Mouse (Mus musculus) spleen, postnatal 10 days (tissue): ENCODE results near the gene Tsc2.
A peak's percentile ranks its signal among the peaks of the same experiment; 100 is the strongest.
"Not testable (repeated sequence)": the region's sequence is repeated elsewhere in the genome, so short reads cannot be mapped to it uniquely, and the experiment has no call there.

ENCODE experiments used
- DNase-seq, 2 experiments: peaks; one replicate each; pipeline ENCODE4 v3.0.0; 2021 to 2022; ENCODE audit warnings: low spot score in 2 of 2

The Tsc2 gene

GRCm38 (mm10) chr17:24632167-24632812 lies at the start of gene Tsc2, which contains the start of gene Nthl1:
TSS of gene Tsc2 (minus strand) at chr17:24632630.
TSS of gene Nthl1 (plus strand) at chr17:24632680.
- DNase-seq: peak; percentile 65 to 84

- DNase-seq: no peak
These were observed 45.2 kb upstream of the Tsc2 start for GRCm38 (mm10) chr17:24677500-24678080.

- DNase-seq: no peak
These were observed 44.4 kb upstream of the Tsc2 start for GRCm38 (mm10) chr17:24676877-24677276.

GRCm38 (mm10) chr17:24676187-24676586 lies 43.8 kb upstream of the Tsc2 start:
- peak; percentile 70 to 87 for DNase-seq

- no peak for DNase-seq
These were observed 41.8 kb upstream of the Tsc2 start for GRCm38 (mm10) chr17:24674277-24674676.

- DNase-seq: no peak
These were observed 39.7 kb upstream of the Tsc2 start for GRCm38 (mm10) chr17:24672141-24672540.

GRCm38 (mm10) chr17:24671346-24671745 lies 38.9 kb upstream of the Tsc2 start:
- no peak for DNase-seq

- no peak for DNase-seq
These were observed 37.9 kb upstream of the Tsc2 start for GRCm38 (mm10) chr17:24670246-24670844.

GRCm38 (mm10) chr17:24669545-24670245 lies 37.3 kb upstream of the Tsc2 start, which contains the start of gene Zfp598:
TSS of gene Zfp598 (plus strand) at chr17:24669687.
- peak; percentile 96 to 99 for DNase-seq

GRCm38 (mm10) chr17:24669214-24669544 lies 36.7 kb upstream of the Tsc2 start:
- DNase-seq: not testable (repeated sequence)

- peak in 1 of 2 experiments; percentile 77 for DNase-seq
These were observed 35.0 kb upstream of the Tsc2 start for GRCm38 (mm10) chr17:24667416-24667815.

- DNase-seq: not testable (repeated sequence)
These were observed 34.6 kb upstream of the Tsc2 start for GRCm38 (mm10) chr17:24667011-24667410.

GRCm38 (mm10) chr17:24658017-24658758 lies 25.8 kb upstream of the Tsc2 start, which contains the start of gene Npw:
TSS of gene Npw (minus strand) at chr17:24658457.
- peak in 1 of 2 experiments; percentile 41 for DNase-seq

- no peak for DNase-seq
These were observed 22.5 kb upstream of the Tsc2 start for GRCm38 (mm10) chr17:24654969-24655368.

GRCm38 (mm10) chr17:24653967-24654710 lies 21.7 kb upstream of the Tsc2 start:
- peak; percentile 63 to 83 for DNase-seq

GRCm38 (mm10) chr17:24651835-24652234 lies 19.4 kb upstream of the Tsc2 start:
- no peak for DNase-seq

GRCm38 (mm10) chr17:24650766-24651165 lies 18.3 kb upstream of the Tsc2 start:
- no peak for DNase-seq

- no peak for DNase-seq
These were observed 17.7 kb upstream of the Tsc2 start, which contains the start of gene Slc9a3r2 for GRCm38 (mm10) chr17:24650070-24650616. TSS of gene Slc9a3r2 (minus strand) at chr17:24650327.

- DNase-seq: no peak
These were observed 17.2 kb upstream of the Tsc2 start for GRCm38 (mm10) chr17:24649581-24650069.

GRCm38 (mm10) chr17:24648731-24649377 lies 16.4 kb upstream of the Tsc2 start:
- no peak for DNase-seq
